Mouse (Mus musculus): ENCODE results near the gene Ccr7. TPM values are rescaled to one million over a fixed set of nuclear protein-coding genes. Genes with fewer than 3 reads are reported as not detected.

Gene Ccr7
- polyA plus RNA-seq, 1 experiment from 2014 or later = not detected

DNA sequence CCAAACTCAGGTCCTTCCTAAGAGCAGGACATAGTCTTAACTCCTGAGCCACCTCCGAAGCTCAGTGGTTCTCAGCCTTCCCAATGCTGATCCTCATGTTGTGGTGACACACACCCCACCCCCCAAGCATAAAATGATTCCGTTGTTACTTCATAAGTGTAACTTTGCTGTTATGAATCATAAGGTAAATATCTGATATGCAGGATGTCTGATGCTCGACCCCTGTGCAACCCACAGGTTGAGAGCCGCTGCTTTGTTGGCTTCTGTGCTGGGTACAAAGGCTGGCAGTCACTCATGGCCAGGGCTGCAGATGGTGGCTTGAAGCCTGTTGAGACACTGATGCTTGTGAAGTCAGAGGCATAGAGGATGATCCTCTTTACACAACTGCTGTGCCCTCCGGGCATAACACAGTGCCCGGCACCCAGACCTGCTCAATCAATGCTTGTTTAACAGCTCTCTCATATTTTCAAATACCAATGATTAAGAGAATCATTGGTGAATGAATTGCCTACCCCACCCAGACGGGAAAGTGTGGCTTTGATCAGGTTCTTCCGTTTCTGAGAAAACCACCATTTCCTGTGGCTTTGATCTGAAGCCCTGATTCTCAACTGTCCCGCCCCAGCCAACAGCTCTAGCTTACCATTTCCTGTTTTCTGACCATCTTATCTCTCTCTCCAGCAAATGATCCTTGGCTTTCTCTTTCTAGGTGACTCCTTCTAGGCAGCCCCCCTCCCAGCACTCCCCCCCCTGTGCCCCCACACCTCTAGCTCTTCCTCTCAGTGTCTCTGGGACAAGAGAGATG is 50.1 kb downstream of the Ccr7 start:
- Histone ChIP-seq H3K36me3 (ENCODE audit: poor library complexity, severe bottlenecking) (no peaks in the 10 kb centered on the region), H3K27ac (no peak overlapping the region), H3K4me3 (no peak overlapping the region), H3K9ac (no peak overlapping the region), H3K27me3 (no peaks in the 10 kb centered on the region), H3K4me1 (no peaks in the 10 kb centered on the region), H3K4me2 (no peak overlapping the region), H3K9me3 (replicated peaks) (no peaks in the 10 kb centered on the region)
- no peak for ATAC-seq
- 86% methylated on average over 9 of the region's 9 CpGs for WGBS

DNA sequence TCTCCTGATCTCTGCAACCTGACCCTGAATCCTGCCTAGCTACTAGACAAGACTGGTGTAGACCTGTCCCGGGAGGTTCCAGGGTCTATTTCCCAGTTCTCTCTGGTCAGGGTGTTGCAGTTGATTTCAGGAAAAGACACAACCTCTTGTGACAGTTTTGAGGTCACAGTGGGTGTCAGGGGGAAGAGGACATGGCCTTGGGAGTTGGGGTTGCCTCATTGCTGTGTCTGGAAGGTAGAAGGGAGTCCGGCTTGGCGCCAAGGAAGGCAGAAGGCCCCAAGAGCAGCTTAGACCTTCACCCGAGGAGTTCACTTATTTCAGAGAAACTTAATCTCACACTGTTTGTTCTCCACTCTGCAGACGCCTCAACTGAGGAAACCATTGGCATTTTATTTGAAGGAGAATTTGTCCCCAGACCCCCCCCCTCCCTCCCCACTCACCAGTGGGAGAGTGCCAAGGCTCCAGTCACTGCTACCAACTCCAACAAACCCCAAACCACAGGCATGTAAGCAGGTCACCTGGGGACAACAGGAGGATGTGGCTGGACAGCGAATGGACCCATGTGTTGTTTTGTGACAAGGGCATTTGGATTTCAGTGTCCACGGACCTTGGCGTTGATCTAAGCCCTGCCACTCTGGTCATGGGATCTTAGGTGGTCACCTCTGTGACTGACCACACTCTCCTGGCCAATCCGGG is 52.2 kb downstream of the Ccr7 start:
- no peaks in the 10 kb centered on the region for H3K27me3 ChIP-seq
- H3K27ac ChIP-seq = no peak overlapping the region
- H3K9me3 ChIP-seq (replicated peaks) = no peaks in the 10 kb centered on the region
- ATAC-seq = no peak
- H3K36me3 ChIP-seq (ENCODE audit: poor library complexity, severe bottlenecking) = no peaks in the 10 kb centered on the region
- H3K4me3 ChIP-seq = no peak overlapping the region
- no peak overlapping the region for H3K9ac ChIP-seq
- WGBS = 86% methylated on average over 9 of the region's 9 CpGs
- no peaks in the 10 kb centered on the region for H3K4me1 ChIP-seq
- H3K4me2 ChIP-seq = no peak overlapping the region

DNA sequence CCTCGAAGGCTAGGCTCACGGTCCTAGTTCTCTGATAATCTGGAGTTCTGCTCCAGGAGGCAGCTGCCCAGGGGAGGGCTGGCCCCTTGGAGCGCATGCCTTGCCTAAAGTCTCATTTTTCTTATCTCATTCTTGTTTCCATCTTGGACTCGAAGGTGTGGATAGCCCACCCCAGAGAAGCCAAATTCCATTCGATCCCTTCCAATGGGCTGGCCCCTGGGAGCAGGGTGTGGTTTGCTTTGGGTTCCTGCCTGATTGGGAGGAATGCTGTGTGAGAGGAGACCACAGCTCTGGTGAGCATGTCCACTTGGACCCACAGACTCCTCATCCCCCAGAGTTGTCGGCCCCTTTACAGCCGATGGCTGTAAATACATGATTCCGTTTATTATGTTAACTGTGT is 53.2 kb downstream of the Ccr7 start:
- WGBS = 88% methylated on average over 8 of the region's 8 CpGs
- Histone ChIP-seq H3K36me3 (ENCODE audit: poor library complexity, severe bottlenecking) (no peaks in the 10 kb centered on the region), H3K9me3 (replicated peaks) (no peaks in the 10 kb centered on the region), H3K4me3 (no peak overlapping the region), H3K27ac (no peak overlapping the region), H3K4me1 (no peaks in the 10 kb centered on the region), H3K9ac (no peak overlapping the region), H3K4me2 (no peak overlapping the region), H3K27me3 (no peaks in the 10 kb centered on the region)
- no peak for ATAC-seq

DNA sequence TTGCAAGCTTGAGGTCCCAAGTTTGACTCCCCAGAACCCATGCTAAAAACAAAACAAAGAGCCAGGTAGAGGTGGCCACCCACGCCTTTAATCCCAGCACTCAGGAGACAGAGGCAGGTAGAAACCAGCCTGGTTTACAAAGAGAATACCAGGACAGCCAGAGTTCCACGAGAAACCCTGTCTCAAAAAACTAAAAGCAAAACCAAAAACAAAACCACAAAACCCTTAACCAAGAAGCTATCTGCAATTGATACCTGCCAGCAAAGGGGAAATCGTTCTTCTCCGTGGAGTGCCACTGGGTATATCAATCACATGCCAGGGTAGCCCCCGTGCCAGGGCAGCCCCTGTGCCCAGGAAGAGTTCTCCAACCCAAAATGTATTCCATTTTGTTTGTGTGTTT is 54.7 kb downstream of the Ccr7 start:
- 82% methylated on average over 5 of the region's 5 CpGs for WGBS
- H3K4me3 ChIP-seq = no peak overlapping the region
- ATAC-seq = no peak
- H3K36me3 ChIP-seq (ENCODE audit: poor library complexity, severe bottlenecking) = no peaks in the 10 kb centered on the region
- H3K27ac ChIP-seq = no peak overlapping the region
- no peaks in the 10 kb centered on the region for H3K9me3 ChIP-seq (replicated peaks)
- H3K4me1 ChIP-seq = no peaks in the 10 kb centered on the region
- no peak overlapping the region for H3K9ac ChIP-seq
- no peak overlapping the region for H3K4me2 ChIP-seq
- H3K27me3 ChIP-seq = no peaks in the 10 kb centered on the region

DNA sequence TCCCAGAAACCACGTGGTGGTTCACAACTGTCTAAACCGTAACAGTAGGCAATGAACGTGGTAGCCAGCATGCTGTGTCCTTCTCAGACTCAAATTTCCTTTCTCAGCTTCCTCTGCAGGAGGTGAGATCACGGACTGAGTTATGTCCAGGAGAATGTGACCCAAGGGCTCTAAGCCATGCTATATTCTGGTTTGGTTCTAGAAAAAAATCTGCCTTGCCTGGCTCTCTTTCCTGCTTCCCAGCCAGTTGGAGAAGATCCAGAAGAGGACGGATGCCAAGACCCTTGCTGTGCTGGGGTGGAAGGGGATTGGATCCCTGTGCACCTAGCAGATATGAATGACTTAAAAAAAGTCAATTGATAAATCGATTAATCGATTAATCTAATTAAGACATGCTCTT is 55.4 kb downstream of the Ccr7 start:
- 84% methylated on average over 7 of the region's 7 CpGs for WGBS
- Histone ChIP-seq H3K9ac (no peak overlapping the region), H3K4me3 (no peak overlapping the region), H3K27ac (no peak overlapping the region), H3K27me3 (no peaks in the 10 kb centered on the region), H3K4me1 (no peaks in the 10 kb centered on the region), H3K9me3 (replicated peaks) (no peaks in the 10 kb centered on the region), H3K4me2 (no peak overlapping the region), H3K36me3 (ENCODE audit: poor library complexity, severe bottlenecking) (no peaks in the 10 kb centered on the region)
- ATAC-seq = no peak

DNA sequence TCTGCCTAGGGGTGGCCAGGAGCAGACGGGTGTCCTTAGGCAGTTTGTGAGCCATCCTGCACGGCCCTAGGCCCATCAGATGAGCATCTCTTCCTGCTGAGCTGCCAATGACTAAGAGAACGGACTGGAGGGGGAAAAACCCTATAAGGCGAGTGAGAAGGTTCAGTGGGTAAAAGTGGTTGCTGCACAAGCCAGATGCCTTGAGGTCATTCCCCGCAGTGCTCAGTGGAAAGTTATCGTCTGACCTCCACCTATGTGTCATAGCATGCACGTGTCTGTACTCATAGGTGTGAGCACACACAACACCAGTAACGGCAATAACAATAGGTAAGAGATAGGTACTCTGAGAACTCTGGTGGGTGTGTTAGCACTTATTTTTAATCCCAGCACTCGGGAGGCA is 56.0 kb downstream of the Ccr7 start:
- Histone ChIP-seq H3K9me3 (replicated peaks) (no peaks in the 10 kb centered on the region), H3K4me2 (no peak overlapping the region), H3K27ac (no peak overlapping the region), H3K36me3 (ENCODE audit: poor library complexity, severe bottlenecking) (no peaks in the 10 kb centered on the region), H3K9ac (no peak overlapping the region), H3K4me1 (no peaks in the 10 kb centered on the region), H3K4me3 (no peak overlapping the region), H3K27me3 (no peaks in the 10 kb centered on the region)
- no peak for ATAC-seq
- 86% methylated on average over 9 of the region's 9 CpGs for WGBS

DNA sequence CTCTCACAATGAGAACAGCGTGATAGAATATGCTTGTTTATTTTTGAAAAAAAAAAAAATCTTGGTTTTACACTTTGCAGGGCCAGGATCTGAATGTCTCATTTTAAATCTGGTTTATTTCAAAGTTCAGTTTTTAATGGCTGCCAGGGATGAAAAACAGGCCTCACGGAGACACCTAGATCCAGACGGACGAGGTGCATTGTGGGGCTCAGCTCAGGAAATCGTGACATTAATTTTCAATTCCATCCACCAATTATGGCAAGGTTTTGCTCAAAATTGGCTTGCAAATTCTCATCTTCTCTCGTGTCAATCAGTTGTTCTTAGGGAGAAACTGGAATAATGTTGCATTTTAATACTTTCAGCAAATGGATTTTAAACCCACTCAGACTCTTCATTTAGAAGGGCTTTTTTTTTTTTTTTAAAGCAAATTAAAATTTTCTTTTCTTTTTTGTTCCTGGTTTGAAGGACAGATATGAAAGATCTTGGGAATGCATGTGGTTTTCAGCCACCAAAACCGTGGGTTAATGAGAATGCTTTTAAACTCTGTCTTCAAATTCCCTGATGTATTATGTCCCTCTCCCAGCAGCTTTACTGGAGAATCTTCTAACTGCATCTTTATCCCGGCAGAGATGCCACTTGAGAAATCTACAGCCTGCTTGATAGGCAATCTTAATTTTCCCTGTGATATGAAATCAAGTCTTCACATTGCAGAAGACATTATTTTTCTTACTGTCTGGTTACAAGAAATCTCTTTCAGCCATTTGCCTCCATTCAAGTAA is 57.7 kb downstream of the Ccr7 start:
- Histone ChIP-seq H3K4me3 (no peak overlapping the region), H3K27ac (no peak overlapping the region), H3K27me3 (no peaks in the 10 kb centered on the region), H3K9me3 (replicated peaks) (no peaks in the 10 kb centered on the region), H3K36me3 (ENCODE audit: poor library complexity, severe bottlenecking) (no peaks in the 10 kb centered on the region), H3K4me1 (no peaks in the 10 kb centered on the region), H3K4me2 (no peak overlapping the region), H3K9ac (no peak overlapping the region)
- 78% methylated on average over 8 of the region's 8 CpGs for WGBS
- ATAC-seq = no peak

DNA sequence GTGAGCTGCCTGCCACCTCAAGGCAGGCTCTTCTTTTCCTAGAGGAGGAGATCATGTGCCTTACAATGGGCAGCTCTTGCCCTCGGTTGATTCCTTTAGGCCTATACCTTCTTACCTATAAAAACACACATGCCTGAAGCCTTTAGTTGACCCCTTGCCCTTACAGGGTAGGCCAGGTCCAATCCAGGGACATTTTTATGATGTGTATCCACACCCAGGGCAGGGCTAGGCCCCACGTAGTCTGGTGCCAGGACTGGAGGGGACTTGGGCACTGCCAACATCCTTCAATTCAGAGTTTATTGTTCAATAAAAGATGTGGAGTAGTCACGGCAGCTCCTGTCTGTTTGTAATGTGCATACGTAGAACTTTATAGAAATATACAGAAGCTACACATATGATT is 58.5 kb downstream of the Ccr7 start:
- WGBS = 79% methylated on average over 4 of the region's 4 CpGs
- Histone ChIP-seq H3K9me3 (replicated peaks) (no peaks in the 10 kb centered on the region), H3K27me3 (no peaks in the 10 kb centered on the region), H3K4me1 (no peaks in the 10 kb centered on the region), H3K4me3 (no peak overlapping the region), H3K36me3 (ENCODE audit: poor library complexity, severe bottlenecking) (no peaks in the 10 kb centered on the region), H3K9ac (no peak overlapping the region), H3K4me2 (no peak overlapping the region), H3K27ac (peak overlapping the region; percentile 44; the same call in 1 of the 2 replicates)
- ATAC-seq = no peak

DNA sequence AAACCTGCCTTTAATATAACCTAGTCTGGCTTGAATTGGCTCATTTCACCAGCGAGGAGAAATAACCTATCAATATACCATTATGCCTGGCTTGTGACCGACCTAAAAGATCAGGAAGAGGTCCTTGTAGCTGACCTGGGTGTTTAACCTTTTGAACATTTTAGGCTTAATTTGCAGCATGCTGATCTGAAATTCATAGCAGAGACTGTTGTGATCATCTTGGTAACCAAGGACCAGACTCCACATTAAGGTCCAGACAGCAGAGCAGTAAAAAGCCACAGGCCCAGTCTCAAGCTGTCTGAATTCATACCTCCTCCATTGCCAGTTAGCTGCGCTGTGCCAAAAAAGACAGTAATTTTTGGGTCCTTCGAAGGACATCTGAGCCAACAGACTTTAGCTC is 59.1 kb downstream of the Ccr7 start:
- Histone ChIP-seq H3K4me1 (no peaks in the 10 kb centered on the region), H3K4me3 (no peak overlapping the region), H3K4me2 (no peak overlapping the region), H3K27me3 (no peaks in the 10 kb centered on the region), H3K27ac (no peak overlapping the region), H3K9ac (no peak overlapping the region), H3K9me3 (replicated peaks) (no peaks in the 10 kb centered on the region), H3K36me3 (ENCODE audit: poor library complexity, severe bottlenecking) (no peaks in the 10 kb centered on the region)
- ATAC-seq = no peak
- 83% methylated on average over 4 of the region's 4 CpGs for WGBS

DNA sequence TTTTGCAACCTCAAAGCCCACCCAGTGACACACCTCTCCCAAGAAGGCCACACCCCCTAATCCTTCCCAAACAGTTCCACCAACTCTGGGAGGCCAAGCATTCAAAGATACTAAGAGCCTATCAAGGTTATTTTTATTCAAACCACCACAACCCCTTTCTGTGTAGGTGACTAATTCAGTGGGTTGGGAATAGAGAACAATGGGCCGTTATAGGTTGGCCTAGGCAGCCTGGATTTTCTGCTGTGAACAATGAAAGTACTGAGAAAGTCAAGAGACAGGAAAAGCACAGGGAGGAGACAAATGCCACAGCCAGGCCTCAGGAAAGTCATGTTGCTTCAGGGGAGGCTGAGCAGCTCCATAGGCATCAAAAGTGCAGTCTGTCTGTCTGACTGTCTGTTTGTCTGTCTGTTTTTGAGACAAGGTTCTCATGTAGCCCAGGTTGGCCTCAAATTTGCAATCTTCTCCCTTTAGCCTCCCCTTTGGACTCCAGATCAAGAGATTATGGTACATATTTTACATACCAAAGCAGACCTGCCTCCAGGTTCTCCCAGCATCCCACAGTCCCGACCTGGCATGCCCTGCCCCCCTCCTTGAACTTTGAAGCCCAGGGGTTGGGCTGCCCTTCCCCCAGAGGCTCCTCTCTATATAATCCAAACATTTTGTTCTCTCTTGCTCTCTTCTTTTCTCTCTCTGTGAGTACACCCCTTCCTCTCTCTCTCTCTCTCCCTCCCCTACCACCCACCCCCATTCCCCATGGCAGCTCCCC is 59.8 kb downstream of the Ccr7 start:
- Histone ChIP-seq H3K27me3 (no peaks in the 10 kb centered on the region), H3K4me1 (no peaks in the 10 kb centered on the region), H3K9ac (no peak overlapping the region), H3K36me3 (ENCODE audit: poor library complexity, severe bottlenecking) (no peaks in the 10 kb centered on the region), H3K27ac (no peak overlapping the region), H3K4me3 (no peak overlapping the region), H3K4me2 (no peak overlapping the region), H3K9me3 (replicated peaks) (no peaks in the 10 kb centered on the region)
- WGBS = 64% methylated on average over 2 of the region's 2 CpGs
- no peak for ATAC-seq

Data from forebrain, embryonic 13.5 days (tissue).